ENCODE assay signal across 28 mouse cellular contexts in the genomic region with DNA sequence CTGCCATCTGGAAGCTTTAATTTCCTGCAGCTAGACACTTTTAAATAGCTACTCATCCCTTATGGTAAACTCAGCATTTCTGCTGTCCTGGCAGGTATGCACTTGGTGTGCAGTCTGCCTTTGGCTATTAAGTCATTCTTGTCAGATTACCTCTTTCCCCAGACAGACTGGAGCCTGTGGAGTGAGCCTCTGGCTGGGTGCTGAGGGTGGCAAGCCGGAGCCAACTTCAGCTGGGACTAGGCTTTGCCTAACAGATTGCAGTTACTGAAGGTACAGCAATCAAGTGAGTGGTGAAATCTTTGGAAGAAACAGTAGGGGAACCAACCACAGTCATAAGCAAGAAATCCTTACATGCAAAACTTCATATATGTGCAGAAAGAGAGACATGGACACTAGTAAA.
DNase-seq lines count a peak whose midpoint lies in the region; ATAC-seq and TF ChIP-seq lines count a peak whose summit lies in the region.
"Had no signal": no experiment of that assay in that cellular context is flagged by ENCODE, and none has a peak within 500 bp of the region (broad histone marks: within the 10 kb centered on the region; RNA-seq: fewer than 3 reads in every experiment).

No protein-coding gene starts in this region.

- peak; percentile 58 for ATAC-seq in forebrain, embryonic 16.5 days
- no peak for ATAC-seq in forebrain, embryonic 12.5 days (ENCODE audit: low FRiP score)
- peak; percentile 38; the same call in 1 of the 2 replicates for ATAC-seq in hindbrain, postnatal 0 days
- ATAC-seq in hindbrain, embryonic 14.5 days (ENCODE audit: low FRiP score) = no peak
- ATAC-seq: lung, postnatal 0 days; midbrain, embryonic 13.5 days; Patski had no signal

- H3K27ac ChIP-seq in forebrain, embryonic 16.5 days (ENCODE audit: low read length) = no peak overlapping the region
- no peak overlapping the region for H3K27ac ChIP-seq in forebrain, embryonic 12.5 days
- no peak overlapping the region for H3K27ac ChIP-seq in hindbrain, postnatal 0 days
- H3K27ac ChIP-seq in hindbrain, embryonic 14.5 days = no peak overlapping the region
- H3K27ac ChIP-seq: heart, embryonic 10.5 days; heart, embryonic 15.5 days; hindbrain, embryonic 12.5 days; kidney, embryonic 15.5 days; limb, embryonic 10.5 days; limb, embryonic 15.5 days; liver, embryonic 13.5 days; midbrain, embryonic 13.5 days had no signal

- WGBS in forebrain, embryonic 16.5 days = 75% methylated on average over 1 of the region's 1 CpGs
- 95% methylated on average over 1 of the region's 1 CpGs for WGBS in forebrain, embryonic 12.5 days
- WGBS in hindbrain, postnatal 0 days = 60% methylated on average over 1 of the region's 1 CpGs
- 88% methylated on average over 1 of the region's 1 CpGs for whole genome bisulfite sequencing in hindbrain, embryonic 14.5 days

- TF ChIP-seq CTCF in hindbrain, postnatal 0 days (IDR thresholded peaks at IDR 0.05; ENCODE audit: low read depth) = no peak

- no peaks in the 10 kb centered on the region for H3K9me3 ChIP-seq in forebrain, embryonic 16.5 days (ENCODE audit: control insufficient read depth, low read length)
- no peaks in the 10 kb centered on the region for H3K9me3 ChIP-seq in forebrain, embryonic 12.5 days
- H3K9me3 ChIP-seq in hindbrain, postnatal 0 days (ENCODE audit: low read length) = no peaks in the 10 kb centered on the region
- H3K9me3 ChIP-seq in hindbrain, embryonic 14.5 days (ENCODE audit: control insufficient read depth, low read length) = no peaks in the 10 kb centered on the region
- H3K9me3 ChIP-seq: heart, embryonic 10.5 days; heart, embryonic 15.5 days; hindbrain, embryonic 12.5 days; kidney, embryonic 15.5 days; limb, embryonic 10.5 days; limb, embryonic 15.5 days; liver, embryonic 13.5 days; megakaryocyte, embryonic 14.5 days; midbrain, embryonic 13.5 days had no signal

- DNase-seq in cerebellum, postnatal 14 days = peak; percentile 61 to 70
- DNase-seq in cerebellum, adult 9-11 months = no peak
- peak; percentile 16 for DNase-seq in hindbrain, postnatal 0 days (ENCODE audit: low spot score)
- no peak for DNase-seq in hindbrain, embryonic 14.5 days (ENCODE audit: low spot score)
- DNase-seq in kidney, postnatal 14 days = no peak
- DNase-seq: adrenal gland, postnatal 10 days; cerebellum, adult 8-10 months; gastrocnemius, postnatal 14 days; heart, postnatal 36 days; kidney, adult 18-20 months; kidney, postnatal 4 days; liver, embryonic 13.5 days; lung, adult 18-20 months; lung, postnatal 4 days; thymus, adult 2 months; thymus, postnatal 36 days had no signal

- H3K4me3 ChIP-seq in forebrain, embryonic 16.5 days (replicated peaks; ENCODE audit: low read length) = no peak overlapping the region
- H3K4me3 ChIP-seq in forebrain, embryonic 12.5 days (replicated peaks) = no peak overlapping the region
- H3K4me3 ChIP-seq in hindbrain, postnatal 0 days (ENCODE audit: low read length) = no peak overlapping the region
- H3K4me3 ChIP-seq in hindbrain, embryonic 14.5 days (replicated peaks; ENCODE audit: low read length) = no peak overlapping the region
- H3K4me3 ChIP-seq: heart, embryonic 10.5 days; heart, embryonic 15.5 days; hindbrain, embryonic 12.5 days; kidney, embryonic 15.5 days; limb, embryonic 10.5 days; limb, embryonic 15.5 days; liver, embryonic 13.5 days; megakaryocyte, embryonic 14.5 days; midbrain, embryonic 13.5 days had no signal

- H3K36me3 ChIP-seq in forebrain, embryonic 16.5 days (ENCODE audit: control insufficient read depth, insufficient read depth) = no peaks in the 10 kb centered on the region
- H3K36me3 ChIP-seq in forebrain, embryonic 12.5 days (replicated peaks) = no peaks in the 10 kb centered on the region
- no peaks in the 10 kb centered on the region for H3K36me3 ChIP-seq in hindbrain, postnatal 0 days (ENCODE audit: insufficient read depth, low read length)
- H3K36me3 ChIP-seq in hindbrain, embryonic 14.5 days (replicated peaks; ENCODE audit: control insufficient read depth, insufficient read depth) = no peaks in the 10 kb centered on the region
- H3K36me3 ChIP-seq: heart, embryonic 10.5 days; heart, embryonic 15.5 days; hindbrain, embryonic 12.5 days; kidney, embryonic 15.5 days; limb, embryonic 10.5 days; limb, embryonic 15.5 days; liver, embryonic 13.5 days; midbrain, embryonic 13.5 days had no signal

- no peaks in the 10 kb centered on the region for H3K4me1 ChIP-seq in forebrain, embryonic 16.5 days (replicated peaks; ENCODE audit: control insufficient read depth, insufficient read depth, low read length)
- H3K4me1 ChIP-seq in forebrain, embryonic 12.5 days = no peaks in the 10 kb centered on the region
- H3K4me1 ChIP-seq in hindbrain, postnatal 0 days (ENCODE audit: insufficient read depth, low read length) = no peaks in the 10 kb centered on the region
- no peaks in the 10 kb centered on the region for H3K4me1 ChIP-seq in hindbrain, embryonic 14.5 days (replicated peaks; ENCODE audit: control insufficient read depth, insufficient read depth, low read length)
- H3K4me1 ChIP-seq: heart, embryonic 10.5 days; heart, embryonic 15.5 days; hindbrain, embryonic 12.5 days; kidney, embryonic 15.5 days; limb, embryonic 10.5 days; limb, embryonic 15.5 days; liver, embryonic 13.5 days; megakaryocyte, embryonic 14.5 days; midbrain, embryonic 13.5 days had no signal

- no peaks in the 10 kb centered on the region for H3K27me3 ChIP-seq in forebrain, embryonic 16.5 days (replicated peaks; ENCODE audit: control insufficient read depth, insufficient read depth, low read length)
- H3K27me3 ChIP-seq in forebrain, embryonic 12.5 days = no peaks in the 10 kb centered on the region
- no peaks in the 10 kb centered on the region for H3K27me3 ChIP-seq in hindbrain, postnatal 0 days (ENCODE audit: insufficient read depth, low read length)
- no peaks in the 10 kb centered on the region for H3K27me3 ChIP-seq in hindbrain, embryonic 14.5 days (ENCODE audit: control insufficient read depth, insufficient read depth, low read length)
- H3K27me3 ChIP-seq: heart, embryonic 15.5 days; hindbrain, embryonic 12.5 days; kidney, embryonic 15.5 days; limb, embryonic 15.5 days; liver, embryonic 13.5 days; megakaryocyte, embryonic 14.5 days; midbrain, embryonic 13.5 days; Patski had no signal

- no peak overlapping the region for H3K9ac ChIP-seq in forebrain, embryonic 16.5 days (replicated peaks; ENCODE audit: low read depth, low read length)
- no peak overlapping the region for H3K9ac ChIP-seq in forebrain, embryonic 12.5 days
- H3K9ac ChIP-seq in hindbrain, postnatal 0 days (replicated peaks; ENCODE audit: low read length) = no peak overlapping the region
- no peak overlapping the region for H3K9ac ChIP-seq in hindbrain, embryonic 14.5 days
- H3K9ac ChIP-seq: heart, embryonic 15.5 days; hindbrain, embryonic 12.5 days; kidney, embryonic 15.5 days; limb, embryonic 15.5 days; liver, embryonic 13.5 days; midbrain, embryonic 13.5 days had no signal

- no peak overlapping the region for H3K4me2 ChIP-seq in forebrain, embryonic 16.5 days (ENCODE audit: low read length)
- H3K4me2 ChIP-seq in forebrain, embryonic 12.5 days = no peak overlapping the region
- no peak overlapping the region for H3K4me2 ChIP-seq in hindbrain, postnatal 0 days (ENCODE audit: low read depth, low read length)
- no peak overlapping the region for H3K4me2 ChIP-seq in hindbrain, embryonic 14.5 days (replicated peaks)
- H3K4me2 ChIP-seq: heart, embryonic 15.5 days; hindbrain, embryonic 12.5 days; kidney, embryonic 15.5 days; limb, embryonic 15.5 days; liver, embryonic 13.5 days; midbrain, embryonic 13.5 days had no signal

Comparison
In these comparisons a context has a peak if more than half of its experiments do, and no peak if none do; other contexts are left out.
1. DNase-seq: peak in cerebellum, postnatal 14 days (2 of 2) and hindbrain, postnatal 0 days (single experiment); none in cerebellum, adult 9-11 months (single experiment), hindbrain, embryonic 14.5 days (single experiment) and kidney, postnatal 14 days (single experiment).
2. ATAC-seq: peak in forebrain, embryonic 16.5 days (single experiment) and hindbrain, postnatal 0 days (single experiment); none in forebrain, embryonic 12.5 days (single experiment) and hindbrain, embryonic 14.5 days (single experiment).